Mouse (Mus musculus) testis, adult 2 months (tissue): ENCODE results near the gene Agrp. TPM values are rescaled to one million over a fixed set of nuclear protein-coding genes. Genes with fewer than 3 reads are reported as not detected.

ENCODE experiments used
- H3K27ac ChIP-seq: fragments of 200-500 bp; 2 replicates; pipeline ENCODE4 v1.5.1; 2012; ENCODE audit warnings: low read depth, low read length; ENCODE audit not compliant: control insufficient read depth, insufficient read depth
- H3K27me3 ChIP-seq: fragments of 200-500 bp; 2 replicates; pipeline ENCODE4 v1.6.1; 2012; ENCODE audit warnings: mild to moderate bottlenecking, low read length, moderate library complexity; ENCODE audit not compliant: control insufficient read depth, insufficient read depth
- H3K36me3 ChIP-seq: fragments of 200-500 bp; 2 replicates; pipeline ENCODE4 v1.6.1; 2012; ENCODE audit warnings: mild to moderate bottlenecking, low read length; ENCODE audit not compliant: control insufficient read depth, insufficient read depth
- H3K4me1 ChIP-seq: fragments of 200-500 bp; 2 replicates; pipeline ENCODE4 v1.6.1; 2012; ENCODE audit warnings: low read length; ENCODE audit not compliant: control insufficient read depth, insufficient read depth
- H3K4me3 ChIP-seq: fragments of 200-500 bp; 2 replicates; pipeline ENCODE4 v1.5.1; 2012; ENCODE audit warnings: low read depth, mild to moderate bottlenecking, low read length, moderate library complexity, mixed read lengths; ENCODE audit not compliant: control insufficient read depth
- CTCF ChIP-seq: fragments of 200-500 bp; IDR thresholded peaks from 2 replicates; pipeline ENCODE4 v1.5.1; 2012; ENCODE audit warnings: low read depth, mild to moderate bottlenecking, inconsistent platforms, low read length, moderate library complexity; ENCODE audit not compliant: control insufficient read depth, insufficient read depth, insufficient replicate concordance
- POLR2A ChIP-seq: fragments of 200-500 bp; IDR thresholded peaks from 2 replicates; pipeline ENCODE4 v1.6.1; 2012; ENCODE audit warnings: low read depth, mild to moderate bottlenecking, inconsistent platforms, low read length, moderate library complexity; ENCODE audit not compliant: control insufficient read depth
- polyA plus RNA-seq: library from polyadenylated mRNA; depleted of rRNA; stranded (reverse); fragments of >200 nt; gene quantifications from 2 replicates; pipeline ENCODE4 v1.2.3, GENCODE M21; 2012

The Agrp gene
- polyA plus RNA-seq, 1 experiment, result not detected

GRCm38 (mm10) chr8:105622421-105622920 lies 14.7 kb downstream of the Agrp start:
- H3K4me1 ChIP-seq, result peaks cover 4% of the 10 kb centered on the region
- H3K36me3 ChIP-seq, result no peaks in the 10 kb centered on the region
- no peak overlapping the region for H3K4me3 ChIP-seq
- TF ChIP-seq POLR2A (no peak), CTCF (peak; percentile 95)
- no peak overlapping the region for H3K27ac ChIP-seq
- H3K27me3 ChIP-seq, result no peaks in the 10 kb centered on the region

GRCm38 (mm10) chr8:105621841-105622240 lies 15.4 kb downstream of the Agrp start:
- H3K27me3 ChIP-seq, result no peaks in the 10 kb centered on the region
- H3K4me3 ChIP-seq, result no peak overlapping the region
- no peak overlapping the region for H3K27ac ChIP-seq
- H3K36me3 ChIP-seq, result no peaks in the 10 kb centered on the region
- no peak for TF ChIP-seq CTCF
- no peak for TF ChIP-seq POLR2A
- peaks cover 4% of the 10 kb centered on the region for H3K4me1 ChIP-seq

GRCm38 (mm10) chr8:105620946-105621720 lies 16.1 kb downstream of the Agrp start:
- TF ChIP-seq CTCF, result no peak
- no peak for TF ChIP-seq POLR2A
- Histone ChIP-seq H3K27ac (no peak overlapping the region), H3K36me3 (no peaks in the 10 kb centered on the region), H3K27me3 (no peaks in the 10 kb centered on the region), H3K4me1 (peaks cover 4% of the 10 kb centered on the region), H3K4me3 (no peak overlapping the region)

GRCm38 (mm10) chr8:105620211-105620610 lies 17.0 kb downstream of the Agrp start:
- Histone ChIP-seq H3K27ac (no peak overlapping the region), H3K27me3 (no peaks in the 10 kb centered on the region), H3K4me1 (peaks cover 4% of the 10 kb centered on the region), H3K4me3 (no peak overlapping the region), H3K36me3 (no peaks in the 10 kb centered on the region)
- TF ChIP-seq CTCF, result no peak
- no peak for TF ChIP-seq POLR2A

GRCm38 (mm10) chr8:105618892-105619591 lies 18.2 kb downstream of the Agrp start:
- no peak overlapping the region for H3K4me3 ChIP-seq
- no peaks in the 10 kb centered on the region for H3K27me3 ChIP-seq
- TF ChIP-seq CTCF, result no peak
- no peak for TF ChIP-seq POLR2A
- H3K4me1 ChIP-seq, result peaks cover 9% of the 10 kb centered on the region
- H3K27ac ChIP-seq, result no peak overlapping the region
- H3K36me3 ChIP-seq, result no peaks in the 10 kb centered on the region

- TF ChIP-seq POLR2A (no peak), CTCF (no peak)
- no peaks in the 10 kb centered on the region for H3K36me3 ChIP-seq
- H3K27me3 ChIP-seq, result no peaks in the 10 kb centered on the region
- H3K27ac ChIP-seq, result no peak overlapping the region
- H3K4me1 ChIP-seq, result peaks cover 14% of the 10 kb centered on the region
- H3K4me3 ChIP-seq, result no peak overlapping the region
Observed at GRCm38 (mm10) chr8:105618279-105618634, 18.9 kb downstream of the Agrp start.

GRCm38 (mm10) chr8:105617451-105618278 lies 19.5 kb downstream of the Agrp start:
- TF ChIP-seq POLR2A (no peak), CTCF (no peak)
- Histone ChIP-seq H3K36me3 (no peaks in the 10 kb centered on the region), H3K27ac (no peak overlapping the region), H3K4me1 (peaks cover 15% of the 10 kb centered on the region), H3K4me3 (no peak overlapping the region), H3K27me3 (no peaks in the 10 kb centered on the region)
